Mouse (Mus musculus) myocyte (in vitro differentiated cells): ENCODE results near the gene Gm21969. TPM values are rescaled to one million over a fixed set of nuclear protein-coding genes. Genes with fewer than 3 reads are reported as not detected.
A peak's percentile ranks its signal among the peaks of the same experiment; 100 is the strongest.

ENCODE experiments used
- H3K27me3 ChIP-seq: one replicate; pipeline ENCODE4 v1.6.1; 2011; ENCODE audit not compliant: control insufficient read depth, insufficient read depth, insufficient read length
- H3K36me3 ChIP-seq: one replicate; pipeline ENCODE4 v1.6.1; 2011; ENCODE audit not compliant: control insufficient read depth, insufficient read depth
- H3K4me2 ChIP-seq: one replicate; pipeline ENCODE4 v1.6.1; 2011; ENCODE audit warnings: low read depth, control low read depth
- H3K4me3 ChIP-seq: one replicate; pipeline ENCODE4 v1.5.1; 2011; ENCODE audit warnings: mild to moderate bottlenecking, control low read depth, moderate library complexity
- H3K79me2 ChIP-seq: one replicate; pipeline ENCODE4 v1.6.1; 2011; ENCODE audit not compliant: control insufficient read depth, insufficient read depth
- H3ac ChIP-seq: one replicate; pipeline ENCODE4 v1.6.1; 2011; ENCODE audit not compliant: control insufficient read depth, insufficient read length
- CEBPB ChIP-seq: IDR thresholded peaks from 2 replicates; pipeline ENCODE4 v1.6.1; 2011; ENCODE audit warnings: mild to moderate bottlenecking, moderate library complexity; ENCODE audit not compliant: poor library complexity, insufficient read depth, severe bottlenecking
- E2F4 ChIP-seq: IDR thresholded peaks from one replicate; pipeline ENCODE4 v1.6.1; 2011; ENCODE audit warnings: mild to moderate bottlenecking, control low read depth, moderate library complexity; ENCODE audit not compliant: insufficient read depth
- MAX ChIP-seq: IDR thresholded peaks from one replicate; pipeline ENCODE4 v1.6.1; 2011; ENCODE audit warnings: low read depth, mild to moderate bottlenecking, control low read depth
- MYOD1 ChIP-seq, 3 experiments: IDR thresholded peaks; one replicate each; pipeline ENCODE4 v1.6.1; 2011; ENCODE audit warnings: control low read depth in 2 of 3, low read depth in 2 of 3, mild to moderate bottlenecking in 2 of 3, moderate library complexity in 1 of 3; ENCODE audit not compliant: insufficient read length in 2 of 3, control insufficient read depth in 1 of 3
- MYOG ChIP-seq, 3 experiments: IDR thresholded peaks; one replicate each; pipeline ENCODE4 v1.6.1; 2011; ENCODE audit warnings: control low read depth in 2 of 3, low read depth in 2 of 3, mild to moderate bottlenecking in 2 of 3; ENCODE audit not compliant: insufficient read length in 2 of 3, control insufficient read depth in 1 of 3, insufficient read depth in 1 of 3
- POLR2A ChIP-seq: IDR thresholded peaks from one replicate; pipeline ENCODE4 v1.6.1; 2011; ENCODE audit warnings: low read depth, mild to moderate bottlenecking, control low read depth, moderate library complexity; ENCODE audit not compliant: insufficient read length
- POLR2AphosphoS2 ChIP-seq: IDR thresholded peaks from one replicate; pipeline ENCODE4 v1.6.1; 2011; ENCODE audit warnings: low read depth, control low read depth; ENCODE audit not compliant: insufficient read length
- REST ChIP-seq: IDR thresholded peaks from one replicate; pipeline ENCODE4 v1.6.1; 2011; ENCODE audit warnings: mild to moderate bottlenecking, control low read depth, moderate library complexity; ENCODE audit not compliant: insufficient read depth, insufficient read length
- SRF ChIP-seq: IDR thresholded peaks from one replicate; pipeline ENCODE4 v1.6.1; 2011; ENCODE audit warnings: low read depth; ENCODE audit not compliant: control insufficient read depth, insufficient read length
- TCF12 ChIP-seq: IDR thresholded peaks from one replicate; pipeline ENCODE4 v1.6.1; 2011; ENCODE audit warnings: mild to moderate bottlenecking, control low read depth; ENCODE audit not compliant: poor library complexity, insufficient read depth, severe bottlenecking
- TCF3 ChIP-seq: IDR thresholded peaks from one replicate; pipeline ENCODE4 v1.6.1; 2011; ENCODE audit warnings: low read depth, control low read depth; ENCODE audit not compliant: insufficient read length
- USF1 ChIP-seq: IDR thresholded peaks from one replicate; pipeline ENCODE4 v1.6.1; 2011; ENCODE audit warnings: low read depth, mild to moderate bottlenecking, control low read depth, moderate library complexity
- polyA plus RNA-seq: library from polyadenylated mRNA; unstranded; fragments of >200 nt; fragmentation: generic; extraction: Trizol; gene quantifications from one replicate; pipeline ENCODE4 v1.2.1, GENCODE M21; 2012; ENCODE audit warnings: missing spikeins

Gene Gm21969
- polyA plus RNA-seq, 1 experiment, result 0.06 TPM

GRCm38 (mm10) chr4:139614524-139615260 lies 11.7 kb downstream of the Gm21969 start:
- Histone ChIP-seq H3K36me3 (peaks cover 48% of the 10 kb centered on the region), H3K4me2 (no peak overlapping the region), H3K79me2 (no peaks in the 10 kb centered on the region), H3K27me3 (no peaks in the 10 kb centered on the region), H3ac (no peak overlapping the region), H3K4me3 (no peak overlapping the region)
- no peak for TF ChIP-seq CEBPB
- no peak for TF ChIP-seq REST

- H3ac ChIP-seq, result no peak overlapping the region
- TF ChIP-seq USF1, result no peak
- TF ChIP-seq REST, result no peak
- no peak for TF ChIP-seq POLR2A
- TF ChIP-seq TCF12, result no peak
- TF ChIP-seq MYOD1 (IDR thresholded peaks at IDR 0.05; ENCODE audit: control insufficient read depth in 1 of 3, insufficient read length in 2 of 3, low read depth in 2 of 3), result no peak
- no peak for TF ChIP-seq SRF
- TF ChIP-seq MYOG (IDR thresholded peaks at IDR 0.05; ENCODE audit: control insufficient read depth in 1 of 3, insufficient read depth in 1 of 3, insufficient read length in 2 of 3, low read depth in 2 of 3), result no peak
- no peak overlapping the region for H3K4me3 ChIP-seq
- no peak overlapping the region for H3K4me2 ChIP-seq
- H3K27me3 ChIP-seq, result no peaks in the 10 kb centered on the region
- no peaks in the 10 kb centered on the region for H3K79me2 ChIP-seq
- peaks cover 39% of the 10 kb centered on the region for H3K36me3 ChIP-seq
Observed at GRCm38 (mm10) chr4:139616276-139617000, 13.5 kb downstream of the Gm21969 start.

DNA sequence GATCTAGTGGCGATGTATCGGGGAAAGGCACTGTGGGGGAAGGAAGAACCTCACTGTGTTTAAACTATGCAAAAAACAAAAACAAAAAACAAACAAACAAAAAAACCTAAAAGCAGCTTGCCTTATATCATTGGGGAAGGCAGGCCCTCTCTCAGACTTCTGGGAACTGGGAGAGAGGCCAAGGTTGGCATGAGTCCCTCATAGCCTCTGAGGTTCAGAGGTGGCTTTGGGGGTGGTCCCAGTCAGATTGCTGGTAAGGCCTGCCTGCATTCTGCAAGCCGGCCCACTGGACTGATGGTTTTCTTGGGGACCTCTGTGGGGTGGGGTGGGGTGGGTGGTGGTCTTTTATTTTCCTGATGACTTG lies 14.0 kb downstream of the Gm21969 start:
- H3K36me3 ChIP-seq, result peaks cover 39% of the 10 kb centered on the region
- TF ChIP-seq E2F4 (no peak), TCF12 (no peak), POLR2A (no peak), MYOG (IDR thresholded peaks at IDR 0.05; ENCODE audit: control insufficient read depth in 1 of 3, insufficient read depth in 1 of 3, insufficient read length in 2 of 3, low read depth in 2 of 3) (no peak), POLR2AphosphoS2 (no peak), TCF3 (no peak), MAX (no peak), USF1 (no peak), REST (no peak), CEBPB (no peak), MYOD1 (IDR thresholded peaks at IDR 0.05; ENCODE audit: control insufficient read depth in 1 of 3, insufficient read length in 2 of 3, low read depth in 2 of 3) (no peak), SRF (no peak)
- no peaks in the 10 kb centered on the region for H3K79me2 ChIP-seq
- H3ac ChIP-seq, result no peak overlapping the region
- no peaks in the 10 kb centered on the region for H3K27me3 ChIP-seq
- no peak overlapping the region for H3K4me2 ChIP-seq
- no peak overlapping the region for H3K4me3 ChIP-seq

- H3K27me3 ChIP-seq, result no peaks in the 10 kb centered on the region
- no peaks in the 10 kb centered on the region for H3K79me2 ChIP-seq
- TF ChIP-seq REST (no peak), USF1 (no peak), TCF12 (no peak), MYOD1 (IDR thresholded peaks at IDR 0.05; ENCODE audit: control insufficient read depth in 1 of 3, insufficient read length in 2 of 3, low read depth in 2 of 3) (no peak), POLR2AphosphoS2 (no peak), MAX (no peak), SRF (no peak), CEBPB (no peak), TCF3 (no peak)
- no peak overlapping the region for H3K4me3 ChIP-seq
- no peak overlapping the region for H3ac ChIP-seq
- H3K4me2 ChIP-seq, result no peak overlapping the region
- H3K36me3 ChIP-seq, result peaks cover 15% of the 10 kb centered on the region
Observed at GRCm38 (mm10) chr4:139619765-139620164, 16.8 kb downstream of the Gm21969 start.

DNA sequence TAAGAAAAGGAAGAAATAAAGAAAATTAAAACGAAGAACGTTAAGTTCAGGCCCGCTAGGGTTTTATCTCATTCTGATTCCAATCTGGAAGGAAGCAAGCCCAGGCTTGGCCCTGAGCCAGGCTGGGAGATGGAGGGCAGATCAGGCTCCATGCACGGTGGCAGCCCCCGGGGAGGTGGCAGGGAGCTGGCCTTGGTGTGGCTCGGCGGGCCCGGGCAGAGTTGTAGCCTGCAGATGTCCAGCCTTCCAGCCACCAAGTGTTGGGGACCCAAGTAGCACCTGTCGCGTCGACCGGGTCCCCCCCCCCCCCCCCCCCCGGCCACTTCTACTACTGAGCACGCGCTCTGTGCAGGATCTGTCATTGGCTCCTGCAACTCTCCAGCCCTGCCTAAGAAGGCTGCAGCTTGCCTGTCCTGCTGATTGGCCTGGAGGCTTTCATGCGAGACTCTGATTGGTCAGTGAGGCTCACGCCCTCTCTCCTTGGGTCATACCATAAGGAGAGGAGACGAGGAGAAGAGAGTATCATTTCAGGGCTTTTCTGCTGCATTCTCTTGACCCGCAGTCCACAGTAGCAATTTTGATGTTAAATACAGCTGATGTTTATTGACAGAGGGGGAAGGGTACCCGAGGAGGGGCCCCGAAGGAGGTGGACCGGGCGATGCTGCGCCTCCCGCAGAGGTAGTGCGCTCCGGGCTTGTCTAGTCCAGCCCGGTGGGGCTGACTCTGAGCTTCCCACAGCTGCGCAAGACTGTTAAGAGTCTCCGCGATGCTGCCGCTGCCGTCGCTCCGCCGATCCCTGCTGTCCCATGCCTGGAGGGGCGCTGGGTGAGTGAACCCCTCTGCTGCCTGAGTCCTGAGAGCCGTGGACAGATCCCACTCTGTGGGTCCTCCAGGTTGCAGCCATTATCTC lies 19.6 kb downstream of the Gm21969 start, which contains the start of gene Aldh4a1:
Aldh4a1 (plus strand) TSS at position 494 of the 910 bp plus-strand sequence.
- peak within 1 kb of the TSS; percentile 16 for H3ac ChIP-seq
- H3K36me3 ChIP-seq, result peaks cover 8% of the 10 kb centered on the region
- TF ChIP-seq POLR2AphosphoS2, result peak; percentile 89
- no peak for TF ChIP-seq E2F4
- TF ChIP-seq MYOD1 (IDR thresholded peaks at IDR 0.05; ENCODE audit: control insufficient read depth in 1 of 3, insufficient read length in 2 of 3, low read depth in 2 of 3), result peak in 2 of 3 experiments; percentile 35 to 66
- TF ChIP-seq SRF, result no peak
- TF ChIP-seq POLR2A, result peak; percentile 92
- no peak for TF ChIP-seq USF1
- no peak for TF ChIP-seq TCF12
- TF ChIP-seq MYOG (IDR thresholded peaks at IDR 0.05; ENCODE audit: control insufficient read depth in 1 of 3, insufficient read depth in 1 of 3, insufficient read length in 2 of 3, low read depth in 2 of 3), result peak in 2 of 3 experiments; percentile 24 to 56
- TF ChIP-seq REST, result no peak
- TF ChIP-seq CEBPB, result no peak
- no peak for TF ChIP-seq MAX
- no peak for TF ChIP-seq TCF3
- H3K4me3 ChIP-seq, result peak within 1 kb of the TSS; percentile 33
- no peaks in the 10 kb centered on the region for H3K79me2 ChIP-seq
- no peaks in the 10 kb centered on the region for H3K27me3 ChIP-seq
- peak within 1 kb of the TSS; percentile 85 for H3K4me2 ChIP-seq
